Mouse (Mus musculus) forebrain, embryonic 11.5 days (tissue): ENCODE measurements around the gene A1cf. TPM values are rescaled to one million over a fixed set of nuclear protein-coding genes. Genes with fewer than 3 reads are reported as not detected.

Source experiments
- ATAC-seq: fragments of 200-750 bp; cut with Nextera tagmentation; replicated peaks from 2 replicates; pipeline ENCODE4 v1.8.0; 2017; ENCODE audit warnings: moderate TSS enrichment; ENCODE audit not compliant: low FRiP score
- DNase-seq: peaks from one replicate; pipeline ENCODE4 v3.0.0-alpha.2; 2017; ENCODE audit warnings: low spot score
- H3K27ac ChIP-seq: fragments of 300-500 bp; sonication (generic); 2 replicates; pipeline ENCODE4 v1.5.1; 2014; ENCODE audit warnings: low read depth, low read length
- H3K27me3 ChIP-seq: fragments of 300-500 bp; sonication (generic); 2 replicates; pipeline ENCODE4 v1.6.1; 2014; ENCODE audit warnings: mild to moderate bottlenecking, low read length, mixed read lengths; ENCODE audit not compliant: control insufficient read depth, insufficient read depth
- H3K36me3 ChIP-seq: fragments of 300-500 bp; sonication (generic); 2 replicates; pipeline ENCODE4 v1.6.1; 2014; ENCODE audit warnings: mild to moderate bottlenecking, low read length, moderate library complexity, mixed read lengths; ENCODE audit not compliant: control insufficient read depth, insufficient read depth
- H3K4me1 ChIP-seq: fragments of 300-500 bp; sonication (generic); replicated peaks from 2 replicates; pipeline ENCODE4 v1.6.1; 2014; ENCODE audit warnings: low read length, mixed read lengths; ENCODE audit not compliant: control insufficient read depth, insufficient read depth
- H3K4me2 ChIP-seq: fragments of 300-500 bp; sonication (generic); 2 replicates; pipeline ENCODE4 v1.6.1; 2014; ENCODE audit warnings: low read depth, mild to moderate bottlenecking, low read length, moderate library complexity, mixed read lengths; ENCODE audit not compliant: severe bottlenecking
- H3K4me3 ChIP-seq: fragments of 300-500 bp; sonication (generic); 2 replicates; pipeline ENCODE4 v1.5.1; 2014; ENCODE audit warnings: low read depth, low read length
- H3K9ac ChIP-seq: fragments of 300-500 bp; sonication (generic); 2 replicates; pipeline ENCODE4 v1.6.1; 2014; ENCODE audit warnings: low read length
- H3K9me3 ChIP-seq: fragments of 300-500 bp; sonication (generic); 2 replicates; pipeline ENCODE4 v1.6.1; 2016; ENCODE audit warnings: low read length, mixed read lengths; ENCODE audit not compliant: control insufficient read depth
- WGBS: fragments of 180-500 bp; shearing (Covaris S2); extraction: QIAGEN DNeasy Blood & Tissue Kit; methylation state at CpG from one replicate; pipeline ENCODE4 v1.1.7; 2014; 5-methylcytosine and 5-hydroxymethylcytosine counted together
- polyA plus RNA-seq: library from polyadenylated mRNA; unstranded; fragments of >200 nt; fragmentation: Nextera tagmentation; extraction: Ambion mirVana; gene quantifications from 2 replicates; pipeline ENCODE4 v1.2.1, GENCODE M21; 2014

A1cf gene
- polyA plus RNA-seq, 1 experiment from 2014 or later, result not detected

GRCm38 (mm10) chr19:31963147-31963546, 94.6 kb downstream of the A1cf start:
- H3K4me3 ChIP-seq, result no peak overlapping the region
- no peaks in the 10 kb centered on the region for H3K9me3 ChIP-seq
- ATAC-seq (no peak), DNase-seq (no peak)
- no peak overlapping the region for H3K4me2 ChIP-seq
- no peaks in the 10 kb centered on the region for H3K36me3 ChIP-seq
- WGBS, result 64% methylated on average over 3 of the region's 3 CpGs
- H3K27me3 ChIP-seq, result no peaks in the 10 kb centered on the region
- H3K4me1 ChIP-seq, result no peaks in the 10 kb centered on the region
- H3K9ac ChIP-seq, result no peak overlapping the region
- H3K27ac ChIP-seq, result no peak overlapping the region

GRCm38 (mm10) chr19:31967933-31968532, 99.5 kb downstream of the A1cf start:
- ATAC-seq, result no peak
- H3K9me3 ChIP-seq, result no peaks in the 10 kb centered on the region

GRCm38 (mm10) chr19:31971405-31971804, 102.8 kb downstream of the A1cf start:
- no peaks in the 10 kb centered on the region for H3K4me1 ChIP-seq
- no peaks in the 10 kb centered on the region for H3K9me3 ChIP-seq
- H3K4me2 ChIP-seq, result no peak overlapping the region
- 63% methylated on average over 3 of the region's 3 CpGs for WGBS
- ATAC-seq, result no peak
- no peak overlapping the region for H3K27ac ChIP-seq
- no peak overlapping the region for H3K4me3 ChIP-seq
- DNase-seq, result no peak
- H3K27me3 ChIP-seq, result no peaks in the 10 kb centered on the region
- H3K9ac ChIP-seq, result no peak overlapping the region
- no peaks in the 10 kb centered on the region for H3K36me3 ChIP-seq

More at GRCm38 (mm10) chr19:31967933-31968532, 99.5 kb downstream of the A1cf start:
- Histone ChIP-seq H3K4me1 (no peaks in the 10 kb centered on the region), H3K27me3 (no peaks in the 10 kb centered on the region), H3K36me3 (no peaks in the 10 kb centered on the region), H3K9ac (no peak overlapping the region), H3K27ac (no peak overlapping the region), H3K4me2 (no peak overlapping the region), H3K4me3 (no peak overlapping the region)
- no peak for DNase-seq
- 79% methylated on average over 5 of the region's 5 CpGs for WGBS

GRCm38 (mm10) chr19:31971998-31972397, 103.4 kb downstream of the A1cf start:
- 15% methylated on average over 6 of the region's 6 CpGs for WGBS
- H3K36me3 ChIP-seq, result no peaks in the 10 kb centered on the region
- ATAC-seq (peak; percentile 83), DNase-seq (peak; percentile 88)
- no peaks in the 10 kb centered on the region for H3K4me1 ChIP-seq
- no peaks in the 10 kb centered on the region for H3K9me3 ChIP-seq
- H3K27ac ChIP-seq, result no peak overlapping the region
- H3K4me2 ChIP-seq, result no peak overlapping the region
- H3K4me3 ChIP-seq, result no peak overlapping the region
- no peak overlapping the region for H3K9ac ChIP-seq
- H3K27me3 ChIP-seq, result no peaks in the 10 kb centered on the region

GRCm38 (mm10) chr19:31975882-31976281, 107.3 kb downstream of the A1cf start:
- ATAC-seq (no peak), DNase-seq (no peak)
- H3K4me3 ChIP-seq, result no peak overlapping the region
- no peaks in the 10 kb centered on the region for H3K36me3 ChIP-seq
- H3K4me1 ChIP-seq, result no peaks in the 10 kb centered on the region
- H3K9ac ChIP-seq, result no peak overlapping the region
- no peak overlapping the region for H3K4me2 ChIP-seq
- H3K27me3 ChIP-seq, result no peaks in the 10 kb centered on the region
- H3K9me3 ChIP-seq, result no peaks in the 10 kb centered on the region
- WGBS, result 76% methylated on average over 2 of the region's 2 CpGs
- no peak overlapping the region for H3K27ac ChIP-seq

GRCm38 (mm10) chr19:31991057-31991456, 122.5 kb downstream of the A1cf start:
- 90% methylated on average over 6 of the region's 6 CpGs for WGBS
- H3K9ac ChIP-seq, result no peak overlapping the region
- H3K27me3 ChIP-seq, result no peaks in the 10 kb centered on the region
- H3K4me2 ChIP-seq, result no peak overlapping the region
- no peaks in the 10 kb centered on the region for H3K36me3 ChIP-seq
- no peak for DNase-seq
- no peaks in the 10 kb centered on the region for H3K4me1 ChIP-seq
- no peak for ATAC-seq
- no peak overlapping the region for H3K4me3 ChIP-seq
- no peak overlapping the region for H3K27ac ChIP-seq
- no peaks in the 10 kb centered on the region for H3K9me3 ChIP-seq

- no peak overlapping the region for H3K4me3 ChIP-seq
These were observed 128.4 kb downstream of the A1cf start for GRCm38 (mm10) chr19:31996916-31997315.

More at GRCm38 (mm10) chr19:31996916-31997315, 128.4 kb downstream of the A1cf start:
- no peak overlapping the region for H3K4me2 ChIP-seq
- 92% methylated on average over 3 of the region's 3 CpGs for WGBS
- no peak for ATAC-seq
- H3K9me3 ChIP-seq, result no peaks in the 10 kb centered on the region
- no peaks in the 10 kb centered on the region for H3K4me1 ChIP-seq
- DNase-seq, result no peak
- no peaks in the 10 kb centered on the region for H3K27me3 ChIP-seq
- H3K36me3 ChIP-seq, result no peaks in the 10 kb centered on the region
- H3K27ac ChIP-seq, result no peak overlapping the region
- no peak overlapping the region for H3K9ac ChIP-seq

Other genes starting within 250 kb of the A1cf start
- gene Prkg1, start 103.7 kb upstream of the A1cf start, polyA plus RNA-seq, result 4.9 and 5.6 TPM in 2 replicates
- 0.11 and 0.56 TPM in 2 replicates for gene Asah2, start 239.4 kb downstream of the A1cf start, polyA plus RNA-seq